Mouse (Mus musculus): ENCODE measurements at regions not wholly inside any gene's neighbourhood (a gene's known extent, or its start where the extent isn't known, plus 50 kb on each side); places are given as distances from the start of the nearest gene placed in this dataset.

- no peak for DNase-seq (ENCODE audit: low spot score)
- H3K4me1 ChIP-seq (replicated peaks; ENCODE audit: control insufficient read depth, insufficient read depth, low read length), result no peaks in the 10 kb centered on the region
These were observed 100.0 kb upstream of the Sox2 start for GRCm38 (mm10) chr3:34550189-34550588.

GRCm38 (mm10) chr3:34532451-34532850 lies 117.8 kb upstream of the Sox2 start:
- H3K9ac ChIP-seq (ENCODE audit: low read depth, low read length), result no peak overlapping the region
- no peak overlapping the region for H3K4me2 ChIP-seq
- WGBS, result 72% methylated on average over 3 of the region's 3 CpGs
- no peaks in the 10 kb centered on the region for H3K27me3 ChIP-seq (replicated peaks; ENCODE audit: control insufficient read depth, insufficient read depth, low read length)
- DNase-seq (ENCODE audit: low spot score) (no peak), ATAC-seq (replicated peaks; ENCODE audit: low FRiP score) (no peak)
- no peaks in the 10 kb centered on the region for H3K9me3 ChIP-seq (ENCODE audit: control insufficient read depth, low read length)
- H3K27ac ChIP-seq (ENCODE audit: low read depth, low read length), result no peak overlapping the region
- H3K4me3 ChIP-seq (ENCODE audit: low read depth, low read length), result no peak overlapping the region
- no peaks in the 10 kb centered on the region for H3K4me1 ChIP-seq (replicated peaks; ENCODE audit: control insufficient read depth, insufficient read depth, low read length)
- no peaks in the 10 kb centered on the region for H3K36me3 ChIP-seq (ENCODE audit: control insufficient read depth, insufficient read depth, low read length)

More at GRCm38 (mm10) chr3:34550189-34550588, 100.0 kb upstream of the Sox2 start:
- no peak overlapping the region for H3K4me2 ChIP-seq
- no peaks in the 10 kb centered on the region for H3K27me3 ChIP-seq (replicated peaks; ENCODE audit: control insufficient read depth, insufficient read depth, low read length)
- H3K27ac ChIP-seq (ENCODE audit: low read depth, low read length), result no peak overlapping the region
- H3K9ac ChIP-seq (ENCODE audit: low read depth, low read length), result no peak overlapping the region
- no peaks in the 10 kb centered on the region for H3K9me3 ChIP-seq (ENCODE audit: control insufficient read depth, low read length)
- H3K4me3 ChIP-seq (ENCODE audit: low read depth, low read length), result no peak overlapping the region
- 79% methylated on average over 12 of the region's 12 CpGs for WGBS
- no peaks in the 10 kb centered on the region for H3K36me3 ChIP-seq (ENCODE audit: control insufficient read depth, insufficient read depth, low read length)
- no peak for ATAC-seq (replicated peaks; ENCODE audit: low FRiP score)

GRCm38 (mm10) chr3:34531836-34532235 lies 118.4 kb upstream of the Sox2 start:
- Histone ChIP-seq H3K9ac (ENCODE audit: low read depth, low read length) (no peak overlapping the region), H3K4me2 (no peak overlapping the region), H3K4me1 (replicated peaks; ENCODE audit: control insufficient read depth, insufficient read depth, low read length) (no peaks in the 10 kb centered on the region), H3K4me3 (ENCODE audit: low read depth, low read length) (no peak overlapping the region), H3K9me3 (ENCODE audit: control insufficient read depth, low read length) (no peaks in the 10 kb centered on the region), H3K36me3 (ENCODE audit: control insufficient read depth, insufficient read depth, low read length) (no peaks in the 10 kb centered on the region), H3K27me3 (replicated peaks; ENCODE audit: control insufficient read depth, insufficient read depth, low read length) (no peaks in the 10 kb centered on the region), H3K27ac (ENCODE audit: low read depth, low read length) (no peak overlapping the region)
- 84% methylated on average over 7 of the region's 7 CpGs for WGBS
- no peak for DNase-seq (ENCODE audit: low spot score)
- no peak for ATAC-seq (replicated peaks; ENCODE audit: low FRiP score)

GRCm38 (mm10) chr3:34527546-34527945 lies 122.7 kb upstream of the Sox2 start:
- Histone ChIP-seq H3K9ac (ENCODE audit: low read depth, low read length) (no peak overlapping the region), H3K27me3 (replicated peaks; ENCODE audit: control insufficient read depth, insufficient read depth, low read length) (no peaks in the 10 kb centered on the region), H3K4me2 (no peak overlapping the region), H3K9me3 (ENCODE audit: control insufficient read depth, low read length) (no peaks in the 10 kb centered on the region), H3K36me3 (ENCODE audit: control insufficient read depth, insufficient read depth, low read length) (no peaks in the 10 kb centered on the region), H3K27ac (ENCODE audit: low read depth, low read length) (no peak overlapping the region), H3K4me3 (ENCODE audit: low read depth, low read length) (no peak overlapping the region), H3K4me1 (replicated peaks; ENCODE audit: control insufficient read depth, insufficient read depth, low read length) (no peaks in the 10 kb centered on the region)
- no peak for DNase-seq (ENCODE audit: low spot score)
- ATAC-seq (replicated peaks; ENCODE audit: low FRiP score), result no peak

- no peak overlapping the region for H3K27ac ChIP-seq (ENCODE audit: low read depth, low read length)
- H3K4me1 ChIP-seq (replicated peaks; ENCODE audit: control insufficient read depth, insufficient read depth, low read length), result no peaks in the 10 kb centered on the region
- 70% methylated on average over 5 of the region's 5 CpGs for WGBS
- H3K36me3 ChIP-seq (ENCODE audit: control insufficient read depth, insufficient read depth, low read length), result no peaks in the 10 kb centered on the region
- no peak overlapping the region for H3K4me3 ChIP-seq (ENCODE audit: low read depth, low read length)
- H3K9ac ChIP-seq (ENCODE audit: low read depth, low read length), result no peak overlapping the region
- DNase-seq (ENCODE audit: low spot score) (no peak), ATAC-seq (replicated peaks; ENCODE audit: low FRiP score) (no peak)
- H3K27me3 ChIP-seq (replicated peaks; ENCODE audit: control insufficient read depth, insufficient read depth, low read length), result no peaks in the 10 kb centered on the region
- H3K9me3 ChIP-seq (ENCODE audit: control insufficient read depth, low read length), result no peaks in the 10 kb centered on the region
- no peak overlapping the region for H3K4me2 ChIP-seq
These were observed 124.5 kb upstream of the Sox2 start for GRCm38 (mm10) chr3:34525730-34526129.

GRCm38 (mm10) chr3:34522054-34522684 lies 128.0 kb upstream of the Sox2 start:
- ATAC-seq (replicated peaks; ENCODE audit: low FRiP score), result no peak
- Histone ChIP-seq H3K9ac (ENCODE audit: low read depth, low read length) (no peak overlapping the region), H3K4me3 (ENCODE audit: low read depth, low read length) (no peak overlapping the region), H3K9me3 (ENCODE audit: control insufficient read depth, low read length) (no peaks in the 10 kb centered on the region), H3K27ac (ENCODE audit: low read depth, low read length) (no peak overlapping the region), H3K36me3 (ENCODE audit: control insufficient read depth, insufficient read depth, low read length) (no peaks in the 10 kb centered on the region), H3K4me1 (replicated peaks; ENCODE audit: control insufficient read depth, insufficient read depth, low read length) (no peaks in the 10 kb centered on the region), H3K27me3 (replicated peaks; ENCODE audit: control insufficient read depth, insufficient read depth, low read length) (no peaks in the 10 kb centered on the region), H3K4me2 (no peak overlapping the region)
- WGBS, result 79% methylated on average over 6 of the region's 6 CpGs
- DNase-seq (ENCODE audit: low spot score), result no peak

GRCm38 (mm10) chr3:34521357-34522053 lies 128.7 kb upstream of the Sox2 start:
- 75% methylated on average over 14 of the region's 14 CpGs for WGBS

GRCm38 (mm10) chr3:34512503-34513145 lies 137.6 kb upstream of the Sox2 start:
- Histone ChIP-seq H3K9me3 (ENCODE audit: control insufficient read depth, low read length) (no peaks in the 10 kb centered on the region), H3K4me1 (replicated peaks; ENCODE audit: control insufficient read depth, insufficient read depth, low read length) (no peaks in the 10 kb centered on the region), H3K27me3 (replicated peaks; ENCODE audit: control insufficient read depth, insufficient read depth, low read length) (no peaks in the 10 kb centered on the region), H3K9ac (ENCODE audit: low read depth, low read length) (no peak overlapping the region), H3K4me2 (no peak overlapping the region), H3K36me3 (ENCODE audit: control insufficient read depth, insufficient read depth, low read length) (no peaks in the 10 kb centered on the region), H3K4me3 (ENCODE audit: low read depth, low read length) (no peak overlapping the region), H3K27ac (ENCODE audit: low read depth, low read length) (no peak overlapping the region)
- ATAC-seq (replicated peaks; ENCODE audit: low FRiP score) (no peak), DNase-seq (ENCODE audit: low spot score) (no peak)
- WGBS, result 86% methylated on average over 13 of the region's 13 CpGs

More at GRCm38 (mm10) chr3:34521357-34522053, 128.7 kb upstream of the Sox2 start:
- no peaks in the 10 kb centered on the region for H3K9me3 ChIP-seq (ENCODE audit: control insufficient read depth, low read length)
- no peak overlapping the region for H3K4me2 ChIP-seq
- H3K4me3 ChIP-seq (ENCODE audit: low read depth, low read length), result no peak overlapping the region
- no peak for DNase-seq (ENCODE audit: low spot score)
- H3K36me3 ChIP-seq (ENCODE audit: control insufficient read depth, insufficient read depth, low read length), result no peaks in the 10 kb centered on the region
- no peak overlapping the region for H3K27ac ChIP-seq (ENCODE audit: low read depth, low read length)
- no peak for ATAC-seq (replicated peaks; ENCODE audit: low FRiP score)
- no peak overlapping the region for H3K9ac ChIP-seq (ENCODE audit: low read depth, low read length)
- no peaks in the 10 kb centered on the region for H3K27me3 ChIP-seq (replicated peaks; ENCODE audit: control insufficient read depth, insufficient read depth, low read length)
- no peaks in the 10 kb centered on the region for H3K4me1 ChIP-seq (replicated peaks; ENCODE audit: control insufficient read depth, insufficient read depth, low read length)

GRCm38 (mm10) chr3:34510723-34511122 lies 139.5 kb upstream of the Sox2 start:
- ATAC-seq (replicated peaks; ENCODE audit: low FRiP score), result no peak
- 80% methylated on average over 4 of the region's 4 CpGs for WGBS

More at GRCm38 (mm10) chr3:34510723-34511122, 139.5 kb upstream of the Sox2 start:
- Histone ChIP-seq H3K27me3 (replicated peaks; ENCODE audit: control insufficient read depth, insufficient read depth, low read length) (no peaks in the 10 kb centered on the region), H3K4me1 (replicated peaks; ENCODE audit: control insufficient read depth, insufficient read depth, low read length) (no peaks in the 10 kb centered on the region), H3K4me2 (no peak overlapping the region), H3K27ac (ENCODE audit: low read depth, low read length) (no peak overlapping the region), H3K4me3 (ENCODE audit: low read depth, low read length) (no peak overlapping the region), H3K9me3 (ENCODE audit: control insufficient read depth, low read length) (no peaks in the 10 kb centered on the region), H3K9ac (ENCODE audit: low read depth, low read length) (no peak overlapping the region), H3K36me3 (ENCODE audit: control insufficient read depth, insufficient read depth, low read length) (no peaks in the 10 kb centered on the region)
- no peak for DNase-seq (ENCODE audit: low spot score)
